Comparison of ENCODE assay signal across 22 mouse cellular contexts in genomic region chr8:26349854-26350253, GRCm38 (mm10).
DNase-seq lines count a peak whose midpoint lies in the region; ATAC-seq and TF ChIP-seq lines count a peak whose summit lies in the region.
"Had no signal": no experiment of that assay in that cellular context is flagged by ENCODE, and none has a peak within 500 bp of the region (broad histone marks: within the 10 kb centered on the region; RNA-seq: fewer than 3 reads in every experiment).

No protein-coding gene starts in this region.

- no peaks in the 10 kb centered on the region for H3K9me3 ChIP-seq in embryonic facial prominence, embryonic 12.5 days
- no peaks in the 10 kb centered on the region for H3K9me3 ChIP-seq in embryonic facial prominence, embryonic 10.5 days
- H3K9me3 ChIP-seq: embryonic facial prominence, embryonic 13.5 days; embryonic facial prominence, embryonic 15.5 days; forebrain, embryonic 10.5 days; forebrain, embryonic 12.5 days; G1E had no signal

- no peaks in the 10 kb centered on the region for H3K79me2 ChIP-seq in liver, adult 2 months (ENCODE audit: control insufficient read depth, insufficient read depth, low read length)

- TF ChIP-seq POLR2A in liver, adult 2 months (IDR thresholded peaks at IDR 0.05; ENCODE audit: extremely low read depth, insufficient read depth, low read length), result no peak

- H3K4me2 ChIP-seq in embryonic facial prominence, embryonic 12.5 days (replicated peaks), result no peak overlapping the region
- H3K4me2 ChIP-seq: embryonic facial prominence, embryonic 13.5 days; embryonic facial prominence, embryonic 15.5 days; forebrain, embryonic 12.5 days had no signal

- no peak for DNase-seq in embryonic facial prominence, embryonic 10.5 days (ENCODE audit: low spot score)
- peak; percentile 94 for DNase-seq in liver, adult 2 months (ENCODE audit: extremely low read depth, low read depth, low spot score)
- DNase-seq in liver, result no peak
- DNase-seq: adrenal gland, adult 8-10 months; adrenal gland, postnatal 14 days; adrenal gland, postnatal 36 days; B cell, adult 2 months; embryo, embryonic 11 days had no signal

- no peak overlapping the region for H3K4me3 ChIP-seq in embryonic facial prominence, embryonic 12.5 days
- no peak overlapping the region for H3K4me3 ChIP-seq in embryonic facial prominence, embryonic 10.5 days
- H3K4me3 ChIP-seq in liver, adult 2 months (ENCODE audit: insufficient read depth, low read depth, low read length), result peak overlapping the region; percentile 28; the same call in 1 of the 2 replicates
- no peak overlapping the region for H3K4me3 ChIP-seq in brown adipose tissue, adult 24 weeks (ENCODE audit: insufficient read depth, low read depth, low read length)
- H3K4me3 ChIP-seq: embryonic facial prominence, embryonic 13.5 days; embryonic facial prominence, embryonic 15.5 days; erythroblast, embryonic 14.5 days; forebrain, embryonic 10.5 days; forebrain, embryonic 12.5 days had no signal

- no peaks in the 10 kb centered on the region for H3K27me3 ChIP-seq in embryonic facial prominence, embryonic 12.5 days
- H3K27me3 ChIP-seq in embryonic facial prominence, embryonic 10.5 days (replicated peaks; ENCODE audit: low read depth, poor library complexity, severe bottlenecking), result 0 out of 2 replicates have a peak, but pooled peaks cover 4% of the 10 kb centered on the region
- no peaks in the 10 kb centered on the region for H3K27me3 ChIP-seq in liver, adult 2 months (ENCODE audit: control insufficient read depth, insufficient read depth, low read length)
- H3K27me3 ChIP-seq: CH12.LX; embryonic facial prominence, embryonic 13.5 days; embryonic facial prominence, embryonic 15.5 days had no signal

- no peak overlapping the region for H3K9ac ChIP-seq in embryonic facial prominence, embryonic 12.5 days
- H3K9ac ChIP-seq in liver, adult 2 months (ENCODE audit: low read depth, low read length), result no peak overlapping the region
- H3K9ac ChIP-seq: embryonic facial prominence, embryonic 13.5 days; embryonic facial prominence, embryonic 15.5 days; forebrain, embryonic 12.5 days had no signal

- no peak for ATAC-seq in embryonic facial prominence, embryonic 12.5 days (ENCODE audit: insufficient number of reproducible peaks, insufficient read depth, low FRiP score, low TSS enrichment)
- ATAC-seq: activated CD4-positive, CD25-positive, alpha-beta regulatory T cell, adult 4 months; CD4-positive, CD25-positive, alpha-beta regulatory T cell, adult 4 months; forebrain, embryonic 14.5 days; forebrain, embryonic 16.5 days; Patski had no signal

- 78% methylated on average over 3 of the region's 3 CpGs for WGBS in embryonic facial prominence, embryonic 12.5 days
- 88% methylated on average over 3 of the region's 3 CpGs for WGBS in embryonic facial prominence, embryonic 10.5 days
- WGBS in liver, adult 2 months, result 16% methylated on average over 3 of the region's 3 CpGs

- H3K36me3 ChIP-seq in embryonic facial prominence, embryonic 12.5 days, result no peaks in the 10 kb centered on the region
- no peaks in the 10 kb centered on the region for H3K36me3 ChIP-seq in embryonic facial prominence, embryonic 10.5 days (replicated peaks)
- no peaks in the 10 kb centered on the region for H3K36me3 ChIP-seq in liver, adult 2 months (ENCODE audit: control insufficient read depth, insufficient read depth, low read length)
- H3K36me3 ChIP-seq: embryonic facial prominence, embryonic 13.5 days; embryonic facial prominence, embryonic 15.5 days; forebrain, embryonic 10.5 days; forebrain, embryonic 12.5 days; G1E had no signal

- H3K4me1 ChIP-seq in embryonic facial prominence, embryonic 12.5 days, result peaks cover 12% of the 10 kb centered on the region; the same call in 1 of the 2 replicates
- H3K4me1 ChIP-seq in embryonic facial prominence, embryonic 10.5 days, result peaks cover 47% of the 10 kb centered on the region
- peaks cover 19% of the 10 kb centered on the region for H3K4me1 ChIP-seq in liver, adult 2 months (ENCODE audit: control insufficient read depth, insufficient read depth, low read length)
- 0 out of 2 replicates have a peak, but pooled peaks cover 2% of the 10 kb centered on the region for H3K4me1 ChIP-seq in brown adipose tissue, adult 24 weeks (ENCODE audit: control insufficient read depth, insufficient read depth, insufficient read length, low read length)

- H3K27ac ChIP-seq in embryonic facial prominence, embryonic 12.5 days, result peak overlapping the region; percentile 17; the same call in 1 of the 2 replicates
- H3K27ac ChIP-seq in embryonic facial prominence, embryonic 10.5 days (replicated peaks), result no peak overlapping the region
- peak overlapping the region; percentile 69 for H3K27ac ChIP-seq in liver, adult 2 months (replicated peaks; ENCODE audit: insufficient read depth, low read depth, low read length)
- H3K27ac ChIP-seq in brown adipose tissue, adult 24 weeks (replicated peaks; ENCODE audit: low read depth, low read length), result peak overlapping the region; percentile 36; the same call in 1 of the 2 replicates
- H3K27ac ChIP-seq: embryonic facial prominence, embryonic 13.5 days; embryonic facial prominence, embryonic 15.5 days; forebrain, embryonic 10.5 days; forebrain, embryonic 12.5 days had no signal

- no peak for TF ChIP-seq CTCF in liver, adult 2 months (IDR thresholded peaks at IDR 0.05; ENCODE audit: low read depth, low read length)
